Mouse (Mus musculus): ENCODE measurements at regions not wholly inside any gene's neighbourhood (a gene's known extent, or its start where the extent isn't known, plus 50 kb on each side); places are given as distances from the start of the nearest gene placed in this dataset.

GRCm38 (mm10) chr4:64811974-64812373 lies 312.0 kb upstream of the Pappa start:
- no peak for DNase-seq (ENCODE audit: low spot score in 2 of 2)

- DNase-seq (ENCODE audit: low spot score in 2 of 2), result no peak
These were observed 311.2 kb upstream of the Pappa start for GRCm38 (mm10) chr4:64812812-64813211.

- no peak for DNase-seq (ENCODE audit: low spot score in 2 of 2)
These were observed 291.1 kb upstream of the Pappa start for GRCm38 (mm10) chr4:64832882-64833281.

- no peak for DNase-seq (ENCODE audit: low spot score in 2 of 2)
These were observed 249.5 kb upstream of the Pappa start for GRCm38 (mm10) chr4:64874521-64874920.

- DNase-seq (ENCODE audit: low spot score in 2 of 2), result no peak
These were observed 247.1 kb upstream of the Pappa start for GRCm38 (mm10) chr4:64876924-64877323.

- DNase-seq (ENCODE audit: low spot score in 2 of 2), result no peak
These were observed 226.0 kb upstream of the Pappa start for GRCm38 (mm10) chr4:64897935-64898334.

- no peak for DNase-seq (ENCODE audit: low spot score in 2 of 2)
These were observed 222.7 kb upstream of the Pappa start for GRCm38 (mm10) chr4:64901091-64901845.

GRCm38 (mm10) chr4:64923751-64924150 lies 200.2 kb upstream of the Pappa start:
- DNase-seq (ENCODE audit: low spot score in 2 of 2), result no peak

GRCm38 (mm10) chr4:64928553-64928952 lies 195.4 kb upstream of the Pappa start:
- no peak for DNase-seq (ENCODE audit: low spot score in 2 of 2)

- no peak for DNase-seq (ENCODE audit: low spot score in 2 of 2)
These were observed 178.4 kb upstream of the Pappa start for GRCm38 (mm10) chr4:64945547-64945946.

- no peak for DNase-seq (ENCODE audit: low spot score in 2 of 2)
These were observed 171.3 kb upstream of the Pappa start for GRCm38 (mm10) chr4:64952651-64953050.

GRCm38 (mm10) chr4:64958843-64959242 lies 165.1 kb upstream of the Pappa start:
- no peak for DNase-seq (ENCODE audit: low spot score in 2 of 2)

GRCm38 (mm10) chr4:64961796-64962195 lies 162.2 kb upstream of the Pappa start:
- DNase-seq (ENCODE audit: low spot score in 2 of 2), result no peak
